Mouse (Mus musculus) midbrain, postnatal 0 days (tissue): Measurements from ENCODE around the gene Spata7. TPM values are rescaled to one million over a fixed set of nuclear protein-coding genes. Genes with fewer than 3 reads are reported as not detected.

Experiments
- ATAC-seq: fragments of 200-750 bp; cut with Nextera tagmentation; 2 replicates; pipeline ENCODE4 v1.8.0; 2017; ENCODE audit warnings: moderate number of reproducible peaks, mild to moderate bottlenecking, moderate TSS enrichment, moderate library complexity; ENCODE audit not compliant: low FRiP score
- DNase-seq: peaks from one replicate; pipeline ENCODE4 v3.0.0-alpha.2; 2015; ENCODE audit warnings: low spot score
- H3K27ac ChIP-seq: fragments of 300-500 bp; sonication (generic); 2 replicates; pipeline ENCODE4 v1.5.1; 2014; ENCODE audit warnings: low read depth, mild to moderate bottlenecking, low read length, mixed read lengths
- H3K27me3 ChIP-seq: fragments of 300-500 bp; sonication (generic); 2 replicates; pipeline ENCODE4 v1.6.1; 2014; ENCODE audit warnings: low read length, control low read depth, mixed read lengths; ENCODE audit not compliant: insufficient read depth
- H3K36me3 ChIP-seq: fragments of 300-500 bp; sonication (generic); 2 replicates; pipeline ENCODE4 v1.6.1; 2014; ENCODE audit warnings: low read length, control low read depth, mixed read lengths; ENCODE audit not compliant: insufficient read depth
- H3K4me1 ChIP-seq: fragments of 300-500 bp; sonication (generic); 2 replicates; pipeline ENCODE4 v1.6.1; 2014; ENCODE audit warnings: mild to moderate bottlenecking, control low read depth, antibody characterized with exemption, low read length, mixed read lengths; ENCODE audit not compliant: insufficient read depth
- H3K4me2 ChIP-seq: fragments of 300-500 bp; sonication (generic); 2 replicates; pipeline ENCODE4 v1.6.1; 2014; ENCODE audit warnings: low read depth, mild to moderate bottlenecking, low read length, mixed read lengths; ENCODE audit not compliant: poor library complexity, severe bottlenecking
- H3K4me3 ChIP-seq: fragments of 300-500 bp; sonication (generic); 2 replicates; pipeline ENCODE4 v1.5.1; 2014; ENCODE audit warnings: low read depth, mild to moderate bottlenecking, low read length, moderate library complexity
- H3K9ac ChIP-seq: fragments of 300-500 bp; sonication (generic); replicated peaks from 2 replicates; pipeline ENCODE4 v1.6.1; 2014; ENCODE audit warnings: mild to moderate bottlenecking, low read length, moderate library complexity, mixed read lengths; ENCODE audit not compliant: poor library complexity, severe bottlenecking
- H3K9me3 ChIP-seq: fragments of 300-500 bp; sonication (generic); 2 replicates; pipeline ENCODE4 v1.6.1; 2016; ENCODE audit warnings: low read length, control low read depth
- CTCF ChIP-seq: IDR thresholded peaks from 2 replicates; pipeline ENCODE4 v1.5.1; 2016; ENCODE audit warnings: antibody characterized with exemption, mild to moderate bottlenecking
- WGBS: fragments of 180-500 bp; shearing (Covaris S2); extraction: QIAGEN DNeasy Blood & Tissue Kit; methylation state at CpG from one replicate; pipeline ENCODE4 v1.1.7; 2014; 5-methylcytosine and 5-hydroxymethylcytosine counted together
- polyA plus RNA-seq: library from polyadenylated mRNA; unstranded; fragments of >200 nt; fragmentation: Nextera tagmentation; extraction: Ambion mirVana; gene quantifications from 2 replicates; pipeline ENCODE4 v1.2.1, GENCODE M21; 2015
- total RNA-seq: library from RNA; depleted of rRNA; stranded (reverse); fragments of >200 nt; gene quantifications from 2 replicates; pipeline ENCODE4 v1.2.3, GENCODE M21; 2014; rRNA removed

Spata7 gene
- total and polyA plus RNA-seq, 2 experiments from 2014 or later = 29.2 to 38.2 TPM

DNA sequence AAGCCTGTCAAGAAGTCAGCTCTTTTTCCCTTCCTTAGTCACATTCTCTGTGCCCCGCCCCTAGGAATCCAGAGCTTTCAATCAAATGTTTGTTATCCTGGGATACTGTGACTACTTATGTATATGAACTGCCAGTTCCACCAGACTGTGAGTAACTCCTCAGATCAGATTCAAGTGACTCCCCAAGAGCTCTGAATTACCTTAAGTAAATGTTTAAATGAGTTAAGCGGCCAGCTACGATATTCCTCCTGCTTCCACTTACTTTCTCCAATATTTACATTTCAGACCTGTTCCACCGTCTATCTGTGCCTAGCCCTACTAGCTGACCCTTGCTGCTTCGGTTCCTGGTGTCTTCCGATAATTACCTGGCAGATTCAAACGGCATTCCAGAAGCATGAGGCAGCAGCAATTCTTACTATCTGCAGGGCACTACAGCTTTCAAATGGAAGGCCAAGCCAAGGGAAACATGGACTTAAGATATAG is 85.7 kb downstream of the Spata7 start:
- no peaks in the 10 kb centered on the region for H3K9me3 ChIP-seq
- ATAC-seq (no peak), DNase-seq (no peak)
- H3K4me3 ChIP-seq = no peak overlapping the region
- 57% methylated on average over 7 of the region's 7 CpGs for WGBS
- H3K27ac ChIP-seq = no peak overlapping the region
- H3K9ac ChIP-seq = no peak overlapping the region
- H3K27me3 ChIP-seq = no peaks in the 10 kb centered on the region
- no peaks in the 10 kb centered on the region for H3K36me3 ChIP-seq
- no peaks in the 10 kb centered on the region for H3K4me1 ChIP-seq
- no peak overlapping the region for H3K4me2 ChIP-seq
- TF ChIP-seq CTCF = no peak

DNA sequence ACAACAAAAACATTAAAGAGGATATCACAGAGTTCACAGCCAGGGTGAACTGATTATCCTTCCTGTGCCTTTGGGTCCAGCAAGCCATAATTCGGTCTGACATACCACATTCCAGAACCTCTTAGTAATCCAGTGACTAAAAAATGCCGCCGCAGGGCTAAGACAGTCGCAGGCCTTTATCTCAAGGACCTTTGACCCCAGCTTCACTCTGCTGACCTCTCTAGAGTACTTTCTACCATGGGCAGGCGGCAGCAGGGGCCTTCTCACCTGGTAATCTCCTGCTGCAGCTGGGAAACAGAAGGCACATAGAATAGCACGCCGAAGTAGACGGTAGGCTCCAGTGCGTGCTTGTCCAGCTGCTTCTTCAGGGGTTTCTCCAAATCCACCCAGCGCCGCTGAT is 86.8 kb downstream of the Spata7 start:
- Histone ChIP-seq H3K27me3 (no peaks in the 10 kb centered on the region), H3K27ac (no peak overlapping the region), H3K4me1 (no peaks in the 10 kb centered on the region), H3K4me3 (no peak overlapping the region), H3K36me3 (no peaks in the 10 kb centered on the region), H3K4me2 (no peak overlapping the region), H3K9me3 (no peaks in the 10 kb centered on the region), H3K9ac (no peak overlapping the region)
- TF ChIP-seq CTCF = no peak
- ATAC-seq (no peak), DNase-seq (no peak)
- WGBS = 26% methylated on average over 11 of the region's 11 CpGs

DNA sequence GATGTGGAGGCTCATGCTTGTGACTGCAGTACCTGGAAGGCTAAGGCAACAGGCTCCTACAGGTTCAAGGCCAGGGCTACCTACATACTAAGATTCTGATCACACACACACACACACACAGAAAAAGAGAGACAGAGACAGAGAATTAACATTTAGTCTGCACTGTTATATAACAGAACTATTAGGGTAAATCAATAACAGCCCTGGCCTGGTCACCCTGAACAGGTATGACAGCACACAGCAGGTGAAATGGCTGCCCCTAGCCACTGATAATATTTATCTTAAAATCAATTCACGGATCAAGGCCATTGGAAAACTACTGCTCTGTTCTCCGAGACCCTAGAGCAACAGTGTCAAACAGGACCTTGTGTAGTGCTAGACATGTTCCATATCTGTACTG is 88.2 kb downstream of the Spata7 start:
- WGBS = 92% methylated on average over 2 of the region's 2 CpGs
- TF ChIP-seq CTCF = no peak
- H3K4me1 ChIP-seq = no peaks in the 10 kb centered on the region
- no peaks in the 10 kb centered on the region for H3K9me3 ChIP-seq
- H3K27me3 ChIP-seq = no peaks in the 10 kb centered on the region
- H3K4me3 ChIP-seq = no peak overlapping the region
- no peak for DNase-seq
- H3K9ac ChIP-seq = no peak overlapping the region
- no peak overlapping the region for H3K27ac ChIP-seq
- H3K4me2 ChIP-seq = no peak overlapping the region
- ATAC-seq = no peak
- H3K36me3 ChIP-seq = no peaks in the 10 kb centered on the region

Other genes with a start within 250 kb of the Spata7 start
- gene Kcnk10, start 49.8 kb upstream of the Spata7 start, total RNA-seq = 56.6 and 62.6 TPM in 2 replicates
- gene Kcnk10, start 49.8 kb upstream of the Spata7 start, polyA plus RNA-seq = 33.0 and 37.4 TPM in 2 replicates
- gene Ptpn21, start 109.2 kb downstream of the Spata7 start, total RNA-seq = 3.2 and 3.8 TPM in 2 replicates
- gene Ptpn21, start 109.2 kb downstream of the Spata7 start, polyA plus RNA-seq = 2.7 TPM in 2 replicates
- 95.5 and 120 TPM in 2 replicates for gene Zc3h14, start 118.8 kb downstream of the Spata7 start, total RNA-seq
- gene Zc3h14, start 118.8 kb downstream of the Spata7 start, polyA plus RNA-seq = 94.9 and 98.3 TPM in 2 replicates